Mouse (Mus musculus) MEL (cell line): ENCODE data around the gene Pick1.

Source experiments
- CTCF ChIP-seq, 3 experiments: IDR thresholded peaks in 2 of 3; conservative IDR thresholded peaks in 1 of 3; 2 replicates each; pipeline ENCODE4 v1.5.1; 2011 to 2012; ENCODE audit warnings: low read length in 3 of 3, low read depth in 2 of 3, mild to moderate bottlenecking in 2 of 3, improper control_type of control experiment in 1 of 3, inconsistent platforms in 1 of 3, mixed read lengths in 1 of 3, moderate library complexity in 1 of 3; ENCODE audit not compliant: control insufficient read depth in 1 of 3, insufficient read depth in 1 of 3, poor library complexity in 1 of 3, severe bottlenecking in 1 of 3
- POLR2A ChIP-seq, 2 experiments: IDR thresholded peaks; 2 replicates each; pipeline ENCODE4 v1.6.1; 2011 to 2012; ENCODE audit warnings: low read length in 2 of 2, mild to moderate bottlenecking in 2 of 2, control low read depth in 1 of 2, improper control_type of control experiment in 1 of 2, low read depth in 1 of 2, moderate library complexity in 1 of 2; ENCODE audit not compliant: control insufficient read depth in 1 of 2, insufficient read depth in 1 of 2, poor library complexity in 1 of 2
- SMC3 ChIP-seq: IDR thresholded peaks from 2 replicates; pipeline ENCODE4 v1.6.1; 2011; ENCODE audit warnings: low read depth, low read length, improper control_type of control experiment

DNA sequence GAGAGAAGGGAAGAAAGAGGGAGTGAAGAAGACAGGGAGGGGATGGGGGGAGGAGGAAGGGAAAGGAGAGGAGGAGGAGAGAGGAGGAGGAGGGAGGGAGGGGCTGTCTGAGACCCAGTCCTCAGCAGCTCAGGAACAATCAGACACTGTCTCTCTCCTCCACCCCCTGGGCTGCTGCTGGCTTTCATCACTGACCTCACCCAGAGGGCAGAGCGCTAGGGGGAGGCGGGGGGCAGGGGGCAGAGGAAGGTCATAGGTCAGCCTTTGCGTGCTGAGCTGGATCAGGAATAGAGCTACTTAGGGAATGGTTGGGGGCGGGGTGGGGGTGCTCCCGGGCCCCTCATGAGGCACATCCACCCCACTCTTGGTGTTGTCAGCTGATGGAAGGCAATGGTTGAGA, 5.3 kb upstream of the Pick1 start:
- TF ChIP-seq POLR2A (IDR thresholded peaks at IDR 0.05; ENCODE audit: control insufficient read depth in 1 of 2, insufficient read depth in 1 of 2, low read depth in 1 of 2, low read length in 2 of 2, poor library complexity in 1 of 2), result no peak
- no peak for TF ChIP-seq CTCF (IDR thresholded peaks at IDR 0.05 in 2 of 3, conservative IDR thresholded peaks at IDR 0.05 in 1 of 3; ENCODE audit: control insufficient read depth in 1 of 3, insufficient read depth in 1 of 3, low read depth in 2 of 3, low read length in 3 of 3, poor library complexity in 1 of 3, severe bottlenecking in 1 of 3)
- TF ChIP-seq SMC3, result no peak
